In the genomic region with DNA sequence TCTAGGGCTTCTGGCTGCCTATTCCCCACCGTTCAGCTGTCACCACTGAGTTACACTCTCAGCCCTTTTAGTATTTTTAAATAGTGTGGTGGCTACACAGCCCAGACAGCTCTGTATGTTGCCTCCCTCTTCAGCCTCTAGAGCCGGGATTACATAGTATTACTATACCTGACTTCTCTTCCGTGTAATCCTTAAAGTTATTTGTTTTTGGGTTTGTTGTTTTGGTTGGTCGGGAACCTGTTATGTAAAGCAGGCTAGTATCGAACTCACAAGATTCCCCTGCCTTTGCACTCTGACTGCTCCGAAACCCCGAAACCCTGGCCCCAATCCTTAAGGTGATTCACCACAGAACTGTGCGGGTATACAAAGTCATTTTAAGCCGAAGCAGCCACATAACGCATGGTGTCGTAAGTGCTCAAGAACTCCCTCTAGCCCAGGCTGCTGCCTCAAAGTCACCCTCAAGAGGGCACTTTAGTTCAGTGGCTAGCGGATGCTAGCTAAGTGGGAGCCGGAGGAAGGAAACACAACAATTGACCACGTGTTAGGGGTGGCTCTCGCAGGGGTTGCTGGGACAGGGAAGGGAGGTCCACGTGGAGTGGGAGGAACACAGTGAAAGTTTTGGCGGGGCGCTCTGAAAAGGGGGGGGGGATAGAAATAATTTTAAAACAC, we compare ENCODE assay signal across 1 mouse cellular context.
TF ChIP-seq lines count a peak whose summit lies in the region.

No protein-coding gene starts in this region.

TF ChIP-seq in C2C12, 6 proteins besides CTCF, POLR2A, EP300 and RAD21:
- TF ChIP-seq USF1 (IDR thresholded peaks at IDR 0.05; ENCODE audit: low read depth) = peak; percentile 88
- TF ChIP-seq MAX (IDR thresholded peaks at IDR 0.05) = peak; percentile 99
- no peak for TF ChIP-seq MYOG (IDR thresholded peaks at IDR 0.05; ENCODE audit: control insufficient read depth, extremely low read depth, insufficient read length)
- peak; percentile 34 for TF ChIP-seq CEBPB (IDR thresholded peaks at IDR 0.05; ENCODE audit: low read depth)
